Mouse (Mus musculus) brown adipose tissue, adult 24 weeks (tissue): ENCODE results near the gene Elobl. TPM values are rescaled to one million over a fixed set of nuclear protein-coding genes. Genes with fewer than 3 reads are reported as not detected.
A peak's percentile ranks its signal among the peaks of the same experiment; 100 is the strongest.
"Not testable (repeated sequence)": the region's sequence is repeated elsewhere in the genome, so short reads cannot be mapped to it uniquely, and the experiment has no call there.

Experiments
- H3K27ac ChIP-seq: fragments of 200-500 bp; replicated peaks from 2 replicates; pipeline ENCODE4 v1.5.1; 2012; ENCODE audit warnings: low read depth, mild to moderate bottlenecking, low read length
- H3K4me1 ChIP-seq: fragments of 200-500 bp; 2 replicates; pipeline ENCODE4 v1.6.1; 2012; ENCODE audit warnings: low read length, mixed read lengths; ENCODE audit not compliant: control insufficient read depth, insufficient read depth, insufficient read length
- H3K4me3 ChIP-seq: fragments of 200-500 bp; 2 replicates; pipeline ENCODE4 v1.5.1; 2012; ENCODE audit warnings: low read depth, mild to moderate bottlenecking, low read length, moderate library complexity; ENCODE audit not compliant: insufficient read depth
- polyA plus RNA-seq: library from polyadenylated mRNA; stranded (reverse); fragments of >200 nt; gene quantifications from 2 replicates; pipeline ENCODE4 v1.2.4, GENCODE M21; 2012; ENCODE audit not compliant: missing spikeins, insufficient read depth, insufficient read length

Elobl gene
- polyA plus RNA-seq, 1 experiment = not detected

DNA sequence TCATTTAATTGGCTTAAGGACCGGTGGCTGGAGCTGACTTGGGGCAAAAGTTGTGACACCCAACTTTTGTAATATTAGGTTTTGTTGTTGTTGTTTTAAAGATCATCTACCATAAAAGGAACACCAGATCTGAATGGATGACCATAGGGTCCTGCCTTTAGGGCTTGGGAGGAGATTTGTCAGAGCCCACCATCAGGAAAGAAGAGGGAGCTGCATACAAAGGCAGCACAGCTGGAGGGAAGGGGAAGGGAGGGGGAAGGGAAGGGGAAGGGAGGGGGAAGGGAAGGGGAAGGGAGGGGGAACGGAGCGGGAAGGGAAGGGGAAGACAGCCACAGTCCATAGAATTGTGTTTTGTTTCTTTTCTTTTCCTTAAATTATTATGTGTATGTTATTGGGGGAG lies 31.7 kb upstream of the Elobl start:
- H3K4me1 ChIP-seq = peaks cover 15% of the 10 kb centered on the region
- H3K4me3 ChIP-seq = no peak overlapping the region; the same call in 1 of the 2 replicates
- H3K27ac ChIP-seq = peak overlapping the region; percentile 61

DNA sequence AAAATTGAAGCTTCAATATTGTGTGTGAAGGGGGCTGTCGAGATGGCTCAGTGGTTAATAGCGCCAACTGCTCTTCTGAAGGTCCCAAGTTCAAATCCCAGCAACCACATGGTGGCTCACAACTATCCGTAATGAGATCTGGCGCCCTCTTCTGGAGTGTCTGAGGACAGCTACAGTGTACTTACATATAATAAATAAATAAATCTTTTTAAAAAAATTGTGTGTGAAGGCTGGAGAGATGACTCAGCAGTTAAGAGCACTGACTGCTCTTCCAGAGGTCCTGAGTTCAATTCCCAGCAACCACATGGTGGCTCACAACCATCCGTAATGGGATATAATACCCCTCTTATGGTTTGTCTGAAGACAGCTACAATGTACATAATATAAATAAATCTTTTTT lies 30.6 kb upstream of the Elobl start:
- H3K4me1 ChIP-seq, H3K4me3 ChIP-seq: not testable (repeated sequence)
- peak overlapping the region; percentile 84; the same call in 1 of the 2 replicates for H3K27ac ChIP-seq

DNA sequence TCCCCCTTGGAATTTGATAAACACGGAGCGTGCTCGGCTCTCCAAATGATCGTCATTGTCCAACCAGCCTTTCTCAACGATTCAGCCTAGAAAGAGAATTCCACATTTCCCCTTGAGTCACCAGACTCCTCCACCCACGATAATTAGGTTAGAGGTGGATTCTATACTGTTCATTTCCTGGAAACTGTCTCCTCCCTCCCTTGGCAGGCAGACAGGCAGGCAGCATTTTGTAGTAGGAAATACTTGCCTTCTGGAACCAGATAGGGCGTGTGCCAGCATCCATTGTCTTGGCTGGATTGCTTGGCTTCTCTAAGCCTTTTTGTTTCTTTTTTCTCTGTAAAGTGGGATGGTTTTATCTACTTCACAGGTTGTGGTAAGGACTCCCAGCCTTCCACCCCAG lies 29.7 kb upstream of the Elobl start:
- H3K4me3 ChIP-seq = peak overlapping the region; percentile 11; the same call in 1 of the 2 replicates
- H3K4me1 ChIP-seq = peaks cover 10% of the 10 kb centered on the region
- peak overlapping the region; percentile 94 for H3K27ac ChIP-seq

GRCm38 (mm10) chr11:88995616-88996015 lies 28.9 kb upstream of the Elobl start:
- peaks cover 7% of the 10 kb centered on the region; the same call in 1 of the 2 replicates for H3K4me1 ChIP-seq
- H3K27ac ChIP-seq = peak overlapping the region; percentile 94
- no peak overlapping the region for H3K4me3 ChIP-seq

DNA sequence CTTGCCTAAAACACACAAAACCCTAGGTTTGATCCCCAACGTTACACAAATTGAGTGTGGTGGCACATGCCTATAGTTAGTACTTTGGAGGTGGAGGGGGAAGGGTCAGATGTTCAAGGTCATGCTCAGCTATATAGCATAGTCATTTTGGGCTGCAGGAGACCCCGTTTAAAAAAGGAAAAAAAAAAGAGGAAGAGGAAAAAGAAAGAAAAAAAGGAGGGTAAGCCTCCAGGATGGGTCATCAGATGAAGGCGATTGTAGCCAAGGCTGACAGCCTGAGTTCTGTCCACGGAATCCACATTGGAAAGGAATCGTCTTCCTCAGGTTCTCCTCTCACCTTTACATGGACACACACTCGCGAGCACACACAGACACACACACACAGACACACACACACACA lies 27.8 kb upstream of the Elobl start:
- H3K27ac ChIP-seq = peak overlapping the region; percentile 67
- no peak overlapping the region for H3K4me3 ChIP-seq
- H3K4me1 ChIP-seq = peaks cover 7% of the 10 kb centered on the region; the same call in 1 of the 2 replicates

DNA sequence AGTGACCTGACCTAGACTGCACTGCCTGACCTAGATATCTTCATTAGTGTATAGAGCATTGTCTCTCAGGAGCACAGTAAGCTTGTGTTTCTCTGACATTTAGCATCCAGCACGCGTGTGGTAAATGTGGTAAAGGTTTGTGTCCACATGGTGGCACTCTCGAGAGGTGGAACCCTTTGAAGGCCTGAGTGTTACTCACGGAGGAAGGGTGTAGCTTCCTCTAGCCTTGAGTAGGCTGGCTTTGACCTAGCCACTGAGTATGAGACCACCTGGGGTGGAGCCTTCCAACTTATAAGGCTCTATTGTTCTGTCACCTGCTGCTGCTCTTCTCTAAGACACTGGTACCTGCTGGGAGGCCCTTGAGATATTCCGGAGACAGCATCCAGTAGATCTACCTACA lies 26.9 kb upstream of the Elobl start:
- Histone ChIP-seq H3K27ac (peak overlapping the region; percentile 67), H3K4me1 (peaks cover 7% of the 10 kb centered on the region; the same call in 1 of the 2 replicates)

DNA sequence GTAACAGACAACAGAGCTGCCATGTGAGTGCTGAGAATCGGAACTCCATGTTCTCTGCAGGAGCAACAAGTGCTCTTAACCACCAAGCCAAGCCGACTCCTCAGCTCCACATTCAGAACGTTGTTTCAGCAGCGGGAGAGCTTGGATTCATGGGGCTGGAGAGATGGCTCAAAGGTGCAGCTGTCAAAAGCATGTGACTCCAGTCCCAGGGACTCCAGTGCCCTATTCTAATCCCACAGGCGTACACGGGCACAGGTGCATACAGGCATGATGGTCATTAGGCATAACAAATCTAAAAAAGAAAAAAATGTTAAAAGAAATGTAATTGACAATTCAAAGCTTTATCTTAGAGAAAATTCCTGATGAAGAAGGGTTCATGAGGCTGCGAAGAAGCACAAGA lies 26.5 kb upstream of the Elobl start:
- no peak overlapping the region for H3K27ac ChIP-seq
- H3K4me1 ChIP-seq = peaks cover 5% of the 10 kb centered on the region; the same call in 1 of the 2 replicates
- no peak overlapping the region for H3K4me3 ChIP-seq

More for the DNA sequence above, 26.9 kb upstream of the Elobl start:
- no peak overlapping the region for H3K4me3 ChIP-seq

DNA sequence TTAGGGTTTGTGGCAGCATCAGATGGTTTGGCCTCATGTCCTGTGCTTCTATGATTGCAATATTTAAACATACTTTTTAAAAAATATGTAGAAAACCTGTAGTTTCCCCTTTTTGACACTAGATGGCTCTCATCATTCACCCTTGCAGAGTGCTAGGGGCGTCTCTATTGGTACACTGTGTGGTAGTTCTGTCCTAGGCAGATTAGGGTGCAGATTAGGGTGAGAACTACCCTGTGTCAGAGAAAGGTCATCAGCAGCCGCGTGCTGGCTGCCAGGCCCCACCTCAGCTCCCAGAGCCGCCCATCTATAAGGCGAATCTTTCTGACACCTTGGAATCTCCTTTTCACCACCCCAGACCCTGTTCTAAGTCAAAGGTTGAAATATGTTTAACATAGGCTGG lies 22.8 kb upstream of the Elobl start:
- no peak overlapping the region for H3K27ac ChIP-seq
- no peaks in the 10 kb centered on the region for H3K4me1 ChIP-seq
- H3K4me3 ChIP-seq = no peak overlapping the region

GRCm38 (mm10) chr11:88988956-88989355 lies 22.2 kb upstream of the Elobl start:
- Histone ChIP-seq H3K4me3 (no peak overlapping the region), H3K27ac (no peak overlapping the region), H3K4me1 (no peaks in the 10 kb centered on the region)

DNA sequence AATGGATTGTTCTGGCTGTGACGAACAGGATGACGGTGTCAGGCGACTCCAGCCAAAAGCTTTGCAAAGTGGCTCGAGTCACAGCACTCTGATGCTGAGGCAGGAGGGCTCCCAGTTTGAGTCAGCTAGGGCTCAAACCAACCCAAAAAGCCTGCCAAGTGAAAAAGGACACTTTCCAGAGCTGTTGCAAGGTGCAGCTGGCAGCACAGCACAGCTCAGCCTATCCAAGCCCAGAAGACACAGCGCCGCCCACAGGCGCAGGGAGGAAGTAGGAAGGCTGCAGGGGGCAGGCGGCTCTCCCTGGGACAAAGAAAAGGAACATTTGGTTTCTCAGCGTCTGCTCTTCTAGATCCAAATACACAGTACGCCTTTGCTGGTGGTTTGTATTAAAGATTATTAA lies 19.9 kb upstream of the Elobl start:
- H3K27ac ChIP-seq = no peak overlapping the region
- no peak overlapping the region for H3K4me3 ChIP-seq

GRCm38 (mm10) chr11:88981337-88981736 lies 14.6 kb upstream of the Elobl start:
- Histone ChIP-seq H3K4me3 (no peak overlapping the region), H3K27ac (no peak overlapping the region), H3K4me1 (no peaks in the 10 kb centered on the region)

More for the DNA sequence above, 19.9 kb upstream of the Elobl start:
- no peaks in the 10 kb centered on the region for H3K4me1 ChIP-seq

GRCm38 (mm10) chr11:88977188-88977587 lies 10.5 kb upstream of the Elobl start:
- Histone ChIP-seq H3K27ac (no peak overlapping the region), H3K4me3 (no peak overlapping the region), H3K4me1 (peaks cover 4% of the 10 kb centered on the region; the same call in 1 of the 2 replicates)

GRCm38 (mm10) chr11:88976320-88976719 lies 9.6 kb upstream of the Elobl start:
- Histone ChIP-seq H3K27ac (no peak overlapping the region), H3K4me1 (peaks cover 4% of the 10 kb centered on the region; the same call in 1 of the 2 replicates), H3K4me3 (no peak overlapping the region)

DNA sequence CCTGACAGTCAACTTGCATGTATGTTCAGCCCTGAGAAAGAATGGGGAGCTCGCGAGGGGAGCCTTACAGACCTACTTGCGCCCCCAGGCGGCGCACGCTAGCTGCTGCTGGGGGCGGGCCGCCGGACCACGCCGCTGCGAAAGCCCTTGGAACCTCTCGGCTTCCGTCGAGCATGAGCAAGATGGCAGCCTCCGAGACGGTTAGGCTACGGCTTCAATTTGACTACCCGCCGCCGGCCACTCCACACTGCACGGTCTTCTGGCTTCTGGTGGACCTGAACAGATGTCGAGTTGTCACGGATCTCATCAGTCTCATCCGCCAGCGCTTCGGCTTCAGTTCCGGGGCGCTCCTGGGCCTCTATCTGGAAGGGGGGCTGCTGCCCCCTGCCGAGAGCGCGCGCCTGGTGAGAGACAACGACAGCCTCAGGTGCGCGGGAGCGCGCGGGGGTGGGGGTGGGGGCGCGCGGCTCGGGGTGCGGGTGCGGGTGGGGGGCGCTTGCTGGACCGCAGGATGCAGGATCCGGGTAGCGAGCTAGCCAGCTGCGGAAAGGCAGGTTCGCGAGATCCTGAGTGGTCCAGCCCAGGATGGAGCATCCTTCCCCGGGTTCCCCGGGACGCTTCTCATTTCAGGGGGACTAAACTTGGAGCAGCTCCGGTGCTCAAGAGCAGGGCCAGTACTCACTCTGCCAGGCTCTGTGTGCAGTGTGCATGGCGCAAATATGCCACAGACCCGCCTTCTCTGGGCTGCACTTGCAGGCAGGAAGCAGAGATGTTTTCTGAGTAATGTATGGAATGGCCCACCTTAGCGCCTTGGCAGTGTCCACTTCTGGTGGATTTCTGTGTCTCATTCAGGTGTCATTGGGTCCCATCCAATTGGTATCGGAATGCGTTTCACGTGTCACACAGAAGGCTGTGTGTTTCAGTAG lies 7.3 kb upstream of the Elobl start:
- Histone ChIP-seq H3K4me3 (peak overlapping the region; percentile 88), H3K27ac (peak overlapping the region; percentile 75), H3K4me1 (peaks cover 4% of the 10 kb centered on the region; the same call in 1 of the 2 replicates)

DNA sequence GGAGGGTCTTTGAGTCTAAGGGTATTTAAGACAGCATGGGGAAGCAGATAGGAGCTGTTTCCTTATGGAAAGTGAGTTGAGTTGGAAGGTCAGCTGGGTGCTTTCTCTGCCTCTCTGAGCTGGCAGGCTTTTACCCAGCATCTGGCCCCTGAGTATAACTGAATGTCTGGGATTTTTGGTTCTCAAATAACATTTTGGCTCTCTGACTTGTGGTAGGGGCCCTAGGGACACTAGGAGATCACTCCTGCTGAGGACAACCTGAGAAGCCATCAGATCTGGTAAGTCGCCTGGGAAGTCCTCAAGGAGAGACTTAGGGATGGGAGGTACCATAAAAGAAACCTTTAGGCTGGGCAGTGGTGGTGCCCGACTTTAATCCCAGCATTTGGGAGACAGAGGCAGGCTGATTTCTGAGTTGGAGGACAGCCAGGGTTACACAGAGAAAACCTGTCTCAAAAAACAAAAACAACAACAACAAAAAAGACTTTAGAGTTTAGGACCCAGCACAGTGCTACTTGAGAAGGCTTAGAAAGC lies 3.5 kb upstream of the Elobl start, which contains the start of gene Coil:
TSS of gene Coil (plus strand) at position 51 of the 531 bp plus-strand sequence.
- Histone ChIP-seq H3K4me3 (no peak within 1 kb of the TSS), H3K27ac (no peak within 1 kb of the TSS), H3K4me1 (peaks cover 4% of the 10 kb centered on the region; the same call in 1 of the 2 replicates)
